ENCODE assay signal across 9 mouse cellular contexts in the genomic region with DNA sequence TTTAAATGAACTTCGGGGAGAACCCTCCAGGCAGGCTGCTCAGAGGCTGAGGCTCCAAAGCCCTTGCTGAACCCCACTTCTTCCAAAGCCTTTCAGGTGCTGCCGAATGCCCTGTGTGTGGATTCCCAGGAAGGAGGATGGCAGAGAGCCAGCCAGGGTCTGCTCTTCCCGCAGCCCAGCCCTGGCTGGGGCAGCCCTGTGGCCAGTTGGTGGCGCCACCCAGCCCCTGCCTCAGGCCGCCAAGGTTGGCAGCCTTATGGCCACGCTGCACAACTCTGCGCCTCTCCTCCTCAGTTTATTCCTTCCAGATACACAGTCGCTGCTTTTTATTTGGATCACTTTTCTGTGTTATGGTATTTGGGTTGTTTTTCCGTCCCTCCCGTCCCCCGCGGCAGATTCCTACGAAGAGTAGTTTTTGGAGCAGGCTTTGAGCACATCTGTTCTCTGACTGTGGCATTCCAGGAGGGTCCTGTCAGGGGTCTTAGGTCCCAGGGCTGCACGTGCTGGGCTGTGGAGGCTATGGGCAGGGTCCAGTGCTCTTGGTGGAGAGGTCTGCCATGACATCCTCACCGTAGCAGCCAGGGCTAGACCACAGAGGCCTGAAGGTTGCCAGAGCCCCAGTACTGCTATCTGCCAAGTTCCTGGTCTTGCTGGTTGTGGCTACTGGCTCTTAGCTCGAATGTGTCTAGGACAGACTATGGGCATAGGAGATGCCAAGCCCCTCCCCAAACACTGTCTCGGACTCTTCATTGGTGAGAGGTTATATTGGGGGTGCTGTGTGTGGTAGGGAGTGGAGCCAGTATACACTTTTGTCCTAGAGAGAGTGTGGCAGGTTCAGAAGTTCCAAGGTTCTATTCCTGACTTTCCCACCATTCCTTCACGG.
DNase-seq lines count a peak whose midpoint lies in the region; ATAC-seq and TF ChIP-seq lines count a peak whose summit lies in the region.
"Had no signal": no experiment of that assay in that cellular context is flagged by ENCODE, and none has a peak within 500 bp of the region (broad histone marks: within the 10 kb centered on the region; RNA-seq: fewer than 3 reads in every experiment).

No protein-coding gene starts in this region.

- 0 out of 2 replicates have a peak, but pooled peaks have one; percentile 15 for ATAC-seq in hindbrain, embryonic 16.5 days

- no peak; the same call in 1 of the 2 replicates for TF ChIP-seq CTCF in E14TG2a.4 (conservative IDR thresholded peaks at IDR 0.05; ENCODE audit: low read length)

- H3K27ac ChIP-seq in hindbrain, embryonic 16.5 days (ENCODE audit: low read depth, low read length): no peak overlapping the region

- DNase-seq in adrenal gland, postnatal 10 days: peak; percentile 26
- DNase-seq in adrenal gland, adult 2 months: no peak
- peak; percentile 24 for DNase-seq in kidney, postnatal 14 days
- DNase-seq in kidney, postnatal 36 days: no peak
- no peak for DNase-seq in thymus, postnatal 0 days (ENCODE audit: low spot score)
- DNase-seq in urinary bladder, adult 18-20 months (ENCODE audit: low spot score in 2 of 2): no peak
- DNase-seq: adrenal gland, adult 8-10 months had no signal

- H3K4me3 ChIP-seq in E14TG2a.4 (replicated peaks; ENCODE audit: low read length): 0 out of 2 replicates have a peak overlapping the region, but pooled peaks have one; percentile 7
- no peak overlapping the region for H3K4me3 ChIP-seq in hindbrain, embryonic 16.5 days (ENCODE audit: low read length)

- no peaks in the 10 kb centered on the region for H3K36me3 ChIP-seq in E14TG2a.4 (ENCODE audit: insufficient read depth, low read length)
- no peaks in the 10 kb centered on the region for H3K36me3 ChIP-seq in hindbrain, embryonic 16.5 days (ENCODE audit: control insufficient read depth, insufficient read depth, low read length)

- peaks cover 26% of the 10 kb centered on the region for H3K27me3 ChIP-seq in E14TG2a.4 (ENCODE audit: insufficient read depth, low read length)
- no peaks in the 10 kb centered on the region for H3K27me3 ChIP-seq in hindbrain, embryonic 16.5 days (replicated peaks; ENCODE audit: control insufficient read depth, insufficient read depth, low read length)

- H3K9ac ChIP-seq in hindbrain, embryonic 16.5 days (ENCODE audit: low read depth, low read length): no peak overlapping the region

- peaks cover 15% of the 10 kb centered on the region; the same call in 1 of the 2 replicates for H3K4me1 ChIP-seq in E14TG2a.4 (replicated peaks; ENCODE audit: low read depth, low read length)
- no peaks in the 10 kb centered on the region for H3K4me1 ChIP-seq in hindbrain, embryonic 16.5 days (ENCODE audit: control insufficient read depth, insufficient read depth, low read depth, low read length)

- H3K9me3 ChIP-seq in E14TG2a.4 (ENCODE audit: low read length): no peaks in the 10 kb centered on the region
- no peaks in the 10 kb centered on the region for H3K9me3 ChIP-seq in hindbrain, embryonic 16.5 days (ENCODE audit: control insufficient read depth, low read length)

- no peak overlapping the region for H3K4me2 ChIP-seq in hindbrain, embryonic 16.5 days (ENCODE audit: low read length)

- WGBS in hindbrain, embryonic 16.5 days: 49% methylated on average over 18 of the region's 18 CpGs

Comparison
In these comparisons a context has a peak if more than half of its experiments do, and no peak if none do; other contexts are left out.
1. DNase-seq: peak in adrenal gland, postnatal 10 days (single experiment) and kidney, postnatal 14 days (single experiment); none in adrenal gland, adult 2 months (single experiment), kidney, postnatal 36 days (0 of 2), thymus, postnatal 0 days (single experiment) and urinary bladder, adult 18-20 months (0 of 2).